Mouse (Mus musculus): ENCODE measurements at regions not wholly inside any gene's neighbourhood (a gene's known extent, or its start where the extent isn't known, plus 50 kb on each side); places are given as distances from the start of the nearest gene placed in this dataset.

DNA sequence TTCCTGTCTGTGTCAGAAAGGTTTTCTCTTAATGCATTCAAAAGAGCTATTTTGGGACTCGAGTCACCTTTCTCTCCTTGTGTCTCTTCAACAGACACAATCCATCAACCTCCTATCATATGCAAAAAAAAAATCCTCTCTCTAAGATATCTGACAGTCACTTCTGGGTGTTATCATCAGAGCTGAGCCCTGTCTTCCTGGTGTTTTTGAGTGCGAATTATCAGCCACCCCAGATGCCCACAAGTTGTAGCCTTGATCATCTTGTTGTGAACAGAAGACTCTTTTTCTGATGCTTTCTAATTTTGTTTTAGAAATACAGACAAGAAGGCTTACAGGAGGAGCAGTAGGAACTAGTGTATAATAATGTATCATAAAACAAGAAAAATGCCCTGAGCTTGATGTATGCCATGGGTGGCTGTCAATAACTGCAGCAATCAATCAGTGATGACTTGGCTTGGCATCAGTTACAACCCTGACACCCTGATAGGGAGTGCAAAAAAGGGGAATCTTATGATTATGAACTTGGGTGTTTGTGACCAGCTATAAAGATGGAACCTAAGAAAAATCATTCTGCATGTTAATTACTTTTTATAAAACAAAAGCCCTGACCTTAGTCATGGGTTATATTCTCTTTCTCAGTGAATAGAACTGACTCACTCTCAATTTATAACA, 197.9 kb upstream of the Veph1 start:
- TF ChIP-seq GATA1 (IDR thresholded peaks at IDR 0.05; ENCODE audit: low read length): no peak

DNA sequence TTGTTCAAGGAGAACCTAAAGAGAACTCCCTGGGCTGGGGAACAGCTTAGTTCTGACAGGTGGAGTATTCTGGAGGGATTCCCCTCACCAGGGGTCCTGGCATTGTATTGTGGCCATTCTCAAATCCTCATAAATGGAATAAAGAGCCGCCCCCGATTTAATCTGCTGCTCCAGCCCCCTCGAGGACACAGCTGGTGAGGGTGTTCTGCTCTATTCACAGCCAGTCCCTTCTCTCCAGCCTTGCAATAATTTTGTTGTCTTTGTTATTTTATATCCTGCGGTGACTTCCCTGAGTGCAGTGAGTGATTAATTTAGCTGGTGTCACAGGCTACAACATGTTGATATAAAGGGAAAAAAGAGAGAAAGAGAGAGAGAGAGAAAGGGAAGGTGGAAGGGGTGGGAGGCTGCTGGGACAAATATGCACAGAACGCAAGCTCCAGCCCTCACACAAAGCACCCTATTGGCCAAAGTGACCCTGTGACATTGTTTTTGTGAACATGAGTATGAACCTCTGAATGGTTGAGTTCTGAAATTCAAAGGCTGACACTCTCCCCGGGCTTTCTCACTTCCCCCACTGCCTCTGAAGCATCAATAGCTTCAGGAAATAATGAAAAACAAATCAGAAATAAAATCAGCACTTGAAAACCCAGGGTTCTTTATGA, 194.2 kb upstream of the Veph1 start:
- no peak for TF ChIP-seq GATA1 (IDR thresholded peaks at IDR 0.05; ENCODE audit: low read length)

- no peak for TF ChIP-seq GATA1 (IDR thresholded peaks at IDR 0.05; ENCODE audit: low read length)
Measured at GRCm38 (mm10) chr3:66488724-66489123, 192.1 kb upstream of the Veph1 start.

- no peak for TF ChIP-seq GATA1 (IDR thresholded peaks at IDR 0.05; ENCODE audit: low read length)
Measured at GRCm38 (mm10) chr3:66486658-66487057, 190.0 kb upstream of the Veph1 start.

- no peak for TF ChIP-seq GATA1 (IDR thresholded peaks at IDR 0.05; ENCODE audit: low read length)
Measured at GRCm38 (mm10) chr3:66486184-66486583, 189.5 kb upstream of the Veph1 start.

DNA sequence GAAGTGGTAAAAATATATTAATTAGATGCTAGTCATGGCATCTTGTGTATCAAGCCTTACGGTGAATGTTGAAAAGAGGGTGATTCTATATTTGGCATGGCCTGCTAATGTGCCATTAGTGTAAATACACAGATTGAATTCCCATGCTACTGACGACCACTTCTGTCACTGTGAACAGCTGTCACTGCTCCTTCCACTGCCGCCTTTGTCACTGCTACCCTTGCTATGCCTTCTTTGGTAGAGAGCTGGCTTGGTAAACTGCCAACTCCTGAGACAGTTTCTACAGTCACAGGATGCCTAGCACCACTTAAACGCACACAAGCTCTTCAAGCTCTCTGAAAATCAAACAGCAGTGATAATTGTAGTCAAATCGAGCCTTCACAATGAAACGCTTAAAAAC, 184.1 kb upstream of the Veph1 start:
- no peak for TF ChIP-seq GATA1 (IDR thresholded peaks at IDR 0.05; ENCODE audit: low read length)

DNA sequence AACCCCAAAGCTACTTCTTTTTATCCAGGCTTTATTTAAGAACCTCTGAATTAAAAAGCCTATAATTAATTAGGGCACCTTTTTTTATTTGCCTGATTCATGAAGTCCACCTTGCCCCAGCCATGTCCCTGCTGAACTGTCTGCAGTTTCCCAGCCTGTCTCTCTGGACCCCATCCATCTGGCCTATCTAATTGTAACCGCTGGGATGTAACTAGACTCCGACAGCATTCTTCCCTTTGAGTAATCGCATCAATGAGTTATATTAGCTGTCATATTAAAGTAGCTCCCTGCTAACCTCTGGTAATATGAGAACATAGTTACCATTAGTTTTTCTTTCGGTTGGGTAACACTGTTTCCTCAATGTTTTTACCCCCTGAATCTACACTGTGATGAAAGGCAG, 182.6 kb upstream of the Veph1 start:
- no peak for TF ChIP-seq GATA1 (IDR thresholded peaks at IDR 0.05; ENCODE audit: low read length)

DNA sequence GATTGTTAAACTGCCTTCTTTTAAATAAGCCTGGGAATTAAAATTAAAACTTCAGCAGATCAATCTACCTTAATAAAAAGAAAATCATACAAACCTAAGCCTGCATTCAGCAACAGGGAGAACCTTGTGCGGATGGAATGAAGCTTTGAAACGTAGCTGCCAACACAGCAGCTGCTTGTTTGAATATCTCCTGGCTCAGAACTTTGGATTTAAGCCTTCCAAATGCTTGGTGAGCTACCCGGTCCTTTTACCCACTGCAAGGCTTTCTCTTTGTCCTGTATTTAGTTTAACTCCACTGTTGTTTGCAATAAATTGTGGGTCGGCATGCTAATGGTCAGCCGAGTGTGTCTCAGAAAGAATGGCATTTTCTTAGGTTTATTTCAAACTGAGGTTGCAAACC, 169.7 kb upstream of the Veph1 start:
- no peak for TF ChIP-seq GATA1 (IDR thresholded peaks at IDR 0.05; ENCODE audit: low read length)

DNA sequence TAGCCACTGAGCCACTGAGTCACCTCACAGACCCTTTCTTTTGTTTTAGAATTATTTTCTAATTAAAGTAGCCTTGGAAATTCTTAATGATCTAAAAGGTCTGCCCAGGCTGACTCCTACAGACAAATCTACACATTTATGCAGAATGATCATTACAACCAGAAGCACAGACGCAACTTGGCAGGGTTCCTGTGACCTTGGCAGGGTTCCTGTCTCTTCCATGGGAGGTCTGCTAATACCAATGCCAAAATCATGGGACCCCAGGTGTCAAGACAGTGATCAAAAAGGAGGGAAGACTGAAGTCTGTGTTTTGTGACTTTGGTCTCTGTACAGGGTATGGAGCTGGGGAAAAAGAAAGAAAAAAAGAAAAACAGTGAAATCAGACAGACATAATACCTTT, 168.7 kb upstream of the Veph1 start:
- TF ChIP-seq GATA1 (IDR thresholded peaks at IDR 0.05; ENCODE audit: low read length): no peak

GRCm38 (mm10) chr3:66462341-66462740, 165.7 kb upstream of the Veph1 start:
- no peak for TF ChIP-seq GATA1 (IDR thresholded peaks at IDR 0.05; ENCODE audit: low read length)

DNA sequence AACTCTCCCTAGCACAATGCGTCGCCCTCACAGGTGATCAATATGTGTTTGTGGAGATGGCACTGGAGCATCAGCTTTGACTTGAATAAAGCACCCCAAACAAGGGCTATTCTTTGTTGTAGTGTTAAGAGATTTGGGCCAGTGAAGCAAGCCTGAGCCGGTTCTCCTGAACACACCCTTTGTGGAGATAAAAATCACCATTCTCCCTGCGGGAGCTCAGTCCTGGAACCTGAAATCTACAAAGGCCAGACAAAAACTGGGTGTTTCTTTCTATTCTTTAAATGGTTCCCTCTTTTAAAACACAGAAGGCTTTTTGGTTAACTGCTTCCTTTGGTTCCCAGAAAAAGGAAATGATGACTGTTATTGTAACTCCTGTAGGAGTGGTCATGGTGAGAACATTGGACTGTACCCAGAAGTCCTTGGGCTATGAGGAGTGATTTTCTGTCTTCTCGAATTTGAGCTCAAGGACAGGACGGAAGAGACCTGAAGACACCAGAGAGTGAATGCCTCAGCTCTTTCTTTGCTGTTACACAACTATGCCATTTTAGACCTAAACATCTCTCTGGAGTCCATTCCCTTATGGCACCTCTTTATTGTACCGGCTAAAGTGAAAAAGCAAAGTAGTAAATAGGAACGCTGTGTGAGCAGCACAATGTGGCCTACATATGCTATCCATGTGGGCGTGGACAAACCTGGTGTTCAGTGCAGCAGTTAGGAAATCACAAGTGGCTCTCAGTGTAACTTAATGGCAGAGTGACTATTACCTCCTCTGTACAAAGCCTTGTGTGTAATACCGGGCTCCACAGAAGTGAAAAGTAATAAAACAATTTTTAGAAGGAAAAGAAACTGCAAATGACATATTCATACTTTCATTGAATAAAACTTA, 149.9 kb upstream of the Veph1 start:
- no peak for TF ChIP-seq GATA1 (IDR thresholded peaks at IDR 0.05; ENCODE audit: low read length)

DNA sequence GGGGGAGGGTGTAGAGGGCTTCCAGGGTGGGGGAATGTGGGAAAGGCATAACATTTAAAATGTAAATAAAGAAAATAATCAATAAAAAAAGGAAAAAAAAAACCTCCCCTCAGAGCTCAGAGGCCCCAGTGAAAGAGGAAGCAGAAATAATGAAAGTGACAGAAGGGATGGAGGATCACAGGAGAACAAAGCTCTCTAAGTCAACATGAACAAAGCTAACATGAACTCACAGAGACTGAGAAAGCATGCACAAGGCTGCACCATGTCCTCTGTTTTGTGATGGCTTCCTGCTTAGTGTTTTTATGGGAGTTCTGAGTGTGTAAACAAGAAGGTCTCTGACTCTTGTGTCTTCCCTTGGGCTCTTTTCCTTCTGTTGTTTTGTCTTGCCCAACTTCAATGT, 136.6 kb upstream of the Veph1 start:
- TF ChIP-seq GATA1 (IDR thresholded peaks at IDR 0.05; ENCODE audit: low read length): no peak

- TF ChIP-seq GATA1 (IDR thresholded peaks at IDR 0.05; ENCODE audit: low read length): no peak
Measured at GRCm38 (mm10) chr3:66430187-66430586, 133.6 kb upstream of the Veph1 start.

DNA sequence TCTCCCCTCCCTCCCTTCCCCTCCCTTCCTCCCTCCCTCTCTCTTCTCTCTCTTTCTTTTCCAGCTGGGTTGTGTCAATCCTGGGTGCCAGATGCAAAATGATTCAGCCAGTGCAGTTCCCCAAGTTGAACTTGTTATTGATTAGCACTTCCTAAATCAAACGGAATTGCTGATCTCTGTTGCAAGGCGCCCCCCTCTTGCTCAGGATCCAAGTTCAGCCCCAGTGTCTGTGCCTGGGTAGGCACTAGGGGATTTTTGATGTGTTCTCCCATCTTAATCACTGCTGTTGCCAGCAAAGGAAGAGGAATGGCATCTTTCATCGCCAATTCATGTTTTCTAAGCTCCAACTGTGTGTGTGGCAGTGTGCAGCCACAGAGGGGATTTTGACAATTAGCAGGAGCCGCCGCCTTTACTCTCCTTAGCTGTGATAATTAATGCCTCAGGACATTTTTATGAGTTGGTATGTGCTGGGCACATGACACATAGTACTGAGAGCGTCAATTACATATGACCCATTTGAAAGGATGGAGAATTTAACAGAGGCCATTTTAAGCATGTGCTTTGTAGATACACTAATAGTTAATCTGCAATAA, 125.9 kb upstream of the Veph1 start:
- no peak for TF ChIP-seq GATA1 (IDR thresholded peaks at IDR 0.05; ENCODE audit: low read length)

GRCm38 (mm10) chr3:66410706-66411277, 114.2 kb upstream of the Veph1 start:
- no peak for TF ChIP-seq GATA1 (IDR thresholded peaks at IDR 0.05; ENCODE audit: low read length)

DNA sequence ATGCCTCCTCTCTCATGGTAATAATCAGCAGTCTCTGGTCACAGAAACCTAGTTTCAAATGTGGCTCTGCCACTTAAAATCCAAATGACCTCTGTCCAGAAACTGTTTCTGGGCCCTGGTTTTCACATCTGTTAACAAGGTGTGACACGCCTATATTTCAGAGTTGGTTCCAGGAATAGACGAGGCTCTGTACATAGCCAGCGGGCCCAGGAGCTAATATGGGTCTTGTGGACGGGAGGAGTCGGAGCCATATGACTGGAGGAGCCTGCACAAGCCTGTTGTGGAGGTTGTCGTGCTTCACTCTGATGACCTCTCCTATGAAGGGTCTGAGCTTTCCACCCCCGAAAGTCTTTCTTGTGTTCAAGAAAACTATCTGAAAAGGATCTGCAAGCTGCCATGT, 112.2 kb upstream of the Veph1 start:
- TF ChIP-seq GATA1 (IDR thresholded peaks at IDR 0.05; ENCODE audit: low read length): no peak

Measured in G1E-ER4 (cell line).